Mouse (Mus musculus): ENCODE data around the gene Asic4.

Gene Asic4

DNA sequence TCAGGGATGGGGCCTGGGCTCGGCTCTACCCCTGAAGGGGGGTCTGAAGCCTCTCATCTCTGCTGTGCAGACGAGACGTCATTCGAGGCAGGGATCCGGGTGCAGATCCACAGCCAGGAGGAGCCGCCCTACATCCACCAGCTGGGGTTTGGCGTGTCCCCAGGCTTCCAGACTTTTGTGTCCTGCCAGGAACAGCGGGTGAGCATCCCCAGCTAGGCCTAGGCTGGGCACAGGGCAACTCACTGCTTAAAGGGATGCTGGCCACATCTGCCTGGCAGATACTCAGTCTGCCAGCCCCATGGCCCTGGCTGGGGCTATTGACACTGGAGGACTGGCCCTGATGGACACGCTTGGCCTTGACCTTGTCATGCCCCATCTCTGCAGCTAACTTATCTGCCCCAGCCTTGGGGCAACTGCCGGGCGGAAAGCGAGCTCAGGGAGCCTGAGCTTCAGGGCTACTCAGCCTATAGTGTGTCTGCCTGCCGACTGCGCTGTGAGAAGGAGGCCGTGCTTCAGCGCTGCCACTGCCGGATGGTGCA, 19.1 kb downstream of the Asic4 start:
- DNase-seq, result no peak

DNA sequence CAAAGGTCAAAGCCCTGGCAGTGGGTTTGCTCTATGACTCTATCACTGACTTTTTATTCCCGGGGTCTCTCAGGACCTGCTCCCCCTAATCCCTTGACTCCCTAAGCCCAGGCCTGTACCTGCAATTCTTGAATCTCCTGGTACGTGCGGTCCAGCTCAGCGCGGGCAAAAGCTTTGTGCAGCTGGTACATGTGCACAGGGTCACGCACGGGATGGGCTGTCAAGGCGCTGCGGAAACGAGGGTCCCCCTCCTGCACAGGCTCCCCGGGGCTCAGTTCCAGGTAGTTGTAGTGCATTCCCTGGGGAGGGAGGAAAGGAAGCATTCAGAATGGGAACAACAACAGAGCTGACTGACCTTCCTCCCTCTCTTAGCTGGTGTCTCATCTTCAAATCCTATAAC, 26.2 kb downstream of the Asic4 start:
- DNase-seq, result no peak

DNA sequence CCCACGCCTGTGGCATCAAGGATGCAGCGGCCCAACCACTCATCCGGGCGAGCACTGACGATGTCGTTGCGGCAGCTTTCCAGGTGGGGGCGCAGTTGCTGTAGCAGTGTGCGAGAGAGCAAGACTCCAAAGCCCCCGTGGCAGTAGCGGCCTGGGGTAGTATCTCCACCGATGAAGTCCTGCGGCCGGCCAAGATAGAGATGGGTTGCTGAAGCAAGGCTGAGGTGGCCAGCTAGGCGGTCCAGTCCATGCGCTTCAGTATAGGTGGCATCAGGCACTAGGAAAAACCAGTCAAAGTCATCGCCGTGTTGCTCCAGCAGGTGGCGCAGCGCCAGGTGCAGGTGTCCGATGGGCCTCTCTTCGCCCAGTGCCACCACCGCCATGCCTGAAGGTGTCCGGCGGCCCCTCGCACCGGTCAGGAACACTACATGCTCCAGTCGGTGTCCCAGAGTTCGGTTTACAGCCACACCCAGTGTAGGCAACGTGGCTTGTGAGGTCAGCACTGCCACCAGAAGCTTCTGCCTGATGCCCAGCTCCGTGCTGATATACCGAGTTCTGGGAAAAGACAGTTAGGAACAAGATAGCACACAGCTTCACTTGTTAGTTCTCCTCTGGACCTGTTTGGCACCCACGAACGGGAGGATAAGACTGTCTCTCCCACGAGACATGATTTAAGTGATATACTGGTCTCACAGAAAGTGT, 27.2 kb downstream of the Asic4 start:
- DNase-seq, result peak; percentile 50 to 62

- DNase-seq, result no peak
These were observed 27.7 kb downstream of the Asic4 start for GRCm38 (mm10) chr1:75477966-75478290.

- DNase-seq, result peak in 1 of 2 experiments; percentile 24
These were observed 28.3 kb downstream of the Asic4 start for GRCm38 (mm10) chr1:75478497-75478896.

DNA sequence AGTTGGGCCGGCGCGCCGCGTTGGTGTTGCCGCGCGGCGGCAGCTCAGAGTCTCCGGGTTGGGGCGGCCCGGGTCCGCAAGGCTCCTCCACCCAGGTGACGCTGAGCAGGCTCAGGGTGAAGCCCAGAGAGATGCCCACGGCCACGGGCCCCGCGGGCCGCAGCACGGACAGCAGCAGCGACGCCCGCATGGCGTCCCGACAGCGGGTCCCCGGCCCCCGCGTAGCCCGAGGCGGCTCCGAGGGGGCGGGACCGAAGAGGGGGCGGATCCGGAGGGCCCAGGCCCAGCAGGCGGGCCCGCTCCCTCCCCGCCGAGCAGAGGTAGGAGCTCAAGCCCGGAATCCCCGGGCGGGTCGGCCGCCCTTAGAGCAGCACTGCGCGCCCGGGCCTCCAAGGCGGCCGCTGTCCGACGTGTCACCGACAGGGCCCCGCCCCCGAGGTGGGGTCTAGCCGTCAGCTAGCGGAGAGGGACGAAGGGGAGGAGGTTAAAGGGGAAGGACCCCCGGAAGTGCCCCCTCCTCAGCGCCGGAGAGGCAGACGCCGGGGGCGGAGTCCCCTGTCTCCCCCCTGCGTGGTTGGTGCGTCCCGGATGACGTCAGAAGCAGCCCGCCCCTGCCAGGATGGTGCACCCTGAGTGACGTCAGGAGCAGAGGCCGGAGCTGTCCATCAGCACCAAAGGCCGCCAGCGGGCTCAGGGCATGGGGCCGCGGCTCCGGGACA, 28.8 kb downstream of the Asic4 start, which contains the start of the genes Chpf and Tmem198:
Gene Chpf (minus strand): TSS at position 392 of the 719 bp plus-strand sequence.
Gene Tmem198 (plus strand): TSS at position 617 of the 719 bp plus-strand sequence.
- DNase-seq, result peak; percentile 94 to 95

- DNase-seq, result no peak
These were observed 29.4 kb downstream of the Asic4 start for GRCm38 (mm10) chr1:75479635-75479989.

DNA sequence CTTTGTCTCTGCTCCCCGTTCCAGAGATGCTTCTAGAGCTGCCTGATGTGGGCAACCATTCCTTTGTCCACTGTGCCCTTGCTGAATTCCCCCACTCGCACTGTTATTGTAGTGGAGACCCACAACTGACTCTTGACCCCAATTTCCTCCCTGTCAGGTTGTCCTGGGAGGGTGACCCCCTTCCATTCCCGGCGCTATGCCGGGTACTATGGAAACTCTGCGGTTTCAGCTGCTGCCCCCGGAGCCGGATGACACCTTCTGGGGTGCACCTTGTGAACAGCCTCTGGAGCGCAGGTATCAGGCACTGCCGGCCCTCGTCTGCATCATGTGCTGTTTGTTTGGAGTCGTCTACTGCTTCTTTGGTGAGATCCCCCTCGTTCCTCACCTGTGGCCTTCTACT, 29.8 kb downstream of the Asic4 start:
- DNase-seq, result no peak

- DNase-seq, result no peak
These were observed 30.5 kb downstream of the Asic4 start for GRCm38 (mm10) chr1:75480735-75481134.

DNA sequence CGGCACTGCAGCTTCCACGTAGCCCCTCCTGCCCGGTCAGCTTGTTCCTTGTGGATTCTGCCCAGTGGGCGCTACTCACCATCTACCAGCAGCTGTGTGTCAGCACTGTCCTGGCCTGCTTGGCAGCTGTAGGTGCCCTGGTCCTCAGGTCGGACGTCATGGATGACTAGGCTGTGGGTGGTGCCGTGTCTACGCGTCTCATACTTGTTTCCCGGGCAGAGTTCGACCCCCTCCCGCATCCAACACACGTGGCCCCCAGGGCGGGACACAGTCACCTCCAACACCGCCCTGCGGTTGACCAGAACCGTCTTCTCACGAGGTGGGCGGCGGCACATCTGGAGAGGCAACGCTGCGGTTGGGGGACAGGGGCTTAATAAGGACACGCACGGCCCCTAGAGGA, 36.3 kb downstream of the Asic4 start:
- DNase-seq, result no peak

DNA sequence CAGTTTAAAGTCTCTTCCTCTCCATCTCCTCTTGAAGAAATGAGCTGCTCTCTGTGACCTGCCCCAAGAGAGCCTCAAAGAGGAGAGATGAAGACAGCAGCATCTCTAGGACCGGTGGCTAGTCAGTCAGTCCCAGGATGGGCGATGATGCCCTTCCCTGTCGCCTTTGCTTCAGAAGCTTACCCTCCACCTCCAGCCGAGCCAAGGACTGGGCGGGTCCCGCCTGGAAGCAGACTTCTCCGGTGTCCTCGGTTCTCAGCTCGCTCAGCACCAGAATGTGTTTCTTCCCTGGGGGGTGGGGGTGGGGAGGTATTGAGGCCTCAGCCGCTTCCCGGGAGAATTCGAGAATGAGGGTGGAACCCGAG, 36.8 kb downstream of the Asic4 start:
- no peak for DNase-seq

GRCm38 (mm10) chr1:75487405-75488161, 37.3 kb downstream of the Asic4 start:
- DNase-seq, result peak in 1 of 2 experiments; percentile 50

DNA sequence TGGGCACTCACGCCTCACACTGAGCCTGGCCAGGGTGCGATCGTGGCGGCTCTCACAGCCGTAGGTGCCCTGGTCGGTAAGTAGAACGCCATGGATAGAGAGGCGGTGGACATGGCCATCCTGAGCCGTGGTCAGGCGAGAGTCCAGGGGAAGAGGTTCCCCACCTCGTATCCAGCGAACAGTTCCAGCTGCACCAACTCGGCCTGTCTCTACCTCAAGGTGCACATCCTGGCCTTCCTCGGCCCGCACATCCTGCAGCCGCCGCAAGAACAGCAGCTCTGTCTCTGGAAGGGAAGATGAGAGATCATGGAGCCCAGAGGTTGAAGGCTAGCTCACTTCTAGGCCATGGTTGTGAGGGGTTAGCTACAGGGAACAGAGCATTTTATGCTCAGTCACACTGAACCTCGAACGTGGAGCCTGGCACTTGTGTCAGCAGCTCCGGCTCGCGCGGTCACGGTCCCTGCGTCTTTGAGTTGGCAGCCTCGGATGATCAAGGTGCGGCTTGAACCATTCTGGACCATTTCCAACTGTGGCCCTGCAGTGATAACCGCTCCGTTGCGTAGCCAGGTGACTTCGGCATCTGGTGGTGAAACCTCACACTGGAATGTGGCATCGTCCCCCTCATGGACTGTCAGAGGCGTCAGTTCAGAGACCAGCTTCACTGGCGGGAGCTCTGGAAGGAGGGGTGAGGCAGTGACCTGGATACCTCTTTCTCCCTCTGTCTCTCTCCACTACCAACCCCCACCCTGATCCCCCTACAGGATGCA, 40.7 kb downstream of the Asic4 start:
- DNase-seq, result no peak

GRCm38 (mm10) chr1:75492579-75493170, 42.4 kb downstream of the Asic4 start:
- no peak for DNase-seq

- DNase-seq, result no peak
These were observed 44.8 kb downstream of the Asic4 start for GRCm38 (mm10) chr1:75494878-75495548.

DNA sequence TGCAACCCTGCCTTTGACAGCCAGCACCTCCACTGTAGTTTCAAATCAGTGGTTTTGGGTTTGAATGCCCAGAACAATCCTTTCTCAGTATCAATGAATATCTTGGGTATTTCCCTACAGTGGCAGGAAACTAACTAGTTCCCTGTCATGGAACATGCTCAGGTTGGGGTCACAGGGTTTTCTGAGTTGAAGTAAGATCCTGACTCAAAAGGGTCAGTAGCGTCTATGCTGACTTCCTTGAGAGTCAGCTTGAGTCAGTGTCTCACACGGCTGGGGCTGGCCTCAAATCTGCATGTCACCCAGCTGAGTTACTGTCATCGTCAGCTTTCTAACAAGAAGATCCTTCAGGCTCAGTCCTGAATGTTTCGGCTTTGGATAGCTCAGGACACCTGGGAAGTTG, 48.7 kb downstream of the Asic4 start:
- DNase-seq, result no peak

DNA sequence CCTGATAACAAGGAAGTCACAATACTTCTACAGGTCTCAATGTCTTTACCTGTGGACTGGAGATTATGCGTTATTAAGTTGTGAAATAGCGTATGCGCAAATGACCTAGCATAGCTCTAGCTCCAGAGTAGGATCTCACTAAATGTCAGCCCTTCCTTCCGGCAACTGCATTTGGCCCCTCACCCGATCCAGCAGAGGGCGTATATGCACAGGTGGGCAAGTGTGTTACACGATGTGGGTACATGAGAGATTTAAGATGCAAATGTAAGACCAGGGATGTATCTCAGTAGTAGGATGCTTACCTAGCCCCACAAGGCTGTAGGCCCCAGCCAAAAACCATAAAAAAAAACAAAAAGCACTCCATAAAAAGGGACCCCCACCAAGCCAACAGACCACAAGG, 49.2 kb downstream of the Asic4 start:
- DNase-seq, result no peak

- DNase-seq, result no peak
These were observed 51.7 kb downstream of the Asic4 start for GRCm38 (mm10) chr1:75501905-75502304.

DNA sequence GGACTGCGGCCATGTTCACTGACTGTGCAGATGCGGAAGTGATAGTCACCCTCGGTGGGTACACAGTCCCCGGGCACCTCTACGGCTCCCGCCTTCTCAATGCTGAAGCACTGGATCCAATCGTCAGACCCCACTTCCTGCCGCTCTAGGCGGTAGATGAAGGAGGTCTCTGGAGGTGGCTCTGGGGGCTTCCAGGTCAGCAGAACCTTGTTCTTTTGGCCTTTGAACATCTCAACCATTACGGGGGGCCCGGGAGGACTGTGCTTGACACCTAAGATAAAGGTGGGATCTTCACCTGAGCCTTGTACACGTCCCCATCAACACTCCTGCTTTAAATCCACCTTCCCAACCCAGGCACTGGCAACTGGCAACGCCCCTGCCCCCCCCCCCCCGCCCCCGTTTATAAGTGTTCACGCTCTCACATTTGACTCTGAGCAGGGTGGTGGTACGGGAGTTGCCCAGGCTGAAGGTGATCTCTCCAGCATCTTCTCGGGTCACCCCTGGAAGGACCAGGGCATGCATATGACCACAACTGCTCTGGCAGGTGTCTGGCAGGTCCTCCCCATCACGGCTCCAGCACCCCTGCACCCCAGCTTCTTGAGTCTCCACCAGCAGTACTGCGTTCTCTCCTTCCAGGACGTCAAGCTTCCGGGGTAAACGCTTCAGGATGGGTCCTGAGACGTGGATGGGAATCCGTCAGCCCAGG, 52.9 kb downstream of the Asic4 start:
- DNase-seq, result no peak

- no peak for DNase-seq
These were observed 53.4 kb downstream of the Asic4 start for GRCm38 (mm10) chr1:75503651-75503980.
